Comparison of ENCODE assay signal across 9 mouse cellular contexts in genomic region chr2:165407700-165408301, GRCm38 (mm10). TPM values are rescaled to one million over a fixed set of nuclear protein-coding genes. Genes with fewer than 3 reads are reported as not detected.
DNase-seq lines count a peak whose midpoint lies in the region; ATAC-seq and TF ChIP-seq lines count a peak whose summit lies in the region.
"Had no signal": no experiment of that assay in that cellular context is flagged by ENCODE, and none has a peak within 500 bp of the region (broad histone marks: within the 10 kb centered on the region; RNA-seq: fewer than 3 reads in every experiment).

No protein-coding gene starts in this region.

- TF ChIP-seq POLR2A in brain, embryonic 14.5 days (IDR thresholded peaks at IDR 0.05; ENCODE audit: borderline replicate concordance, extremely low read depth, insufficient read depth, insufficient read length, poor library complexity, severe bottlenecking): no peak

- intact Hi-C loops in gastrocnemius, adult 2 months (cut with DNase I): loop anchor here (2.0 kb wide), 1 partner anchor 19 kb away; the partner anchor contains the start of gene Zfp334

- H3K9ac ChIP-seq in forebrain, postnatal 0 days: no peak overlapping the region
- H3K9ac ChIP-seq in forebrain, embryonic 13.5 days: no peak overlapping the region

- no peaks in the 10 kb centered on the region for H3K36me3 ChIP-seq in forebrain, postnatal 0 days (ENCODE audit: insufficient read depth)
- no peaks in the 10 kb centered on the region for H3K36me3 ChIP-seq in forebrain, embryonic 13.5 days (ENCODE audit: poor library complexity, severe bottlenecking)
- no peaks in the 10 kb centered on the region for H3K36me3 ChIP-seq in splenic B cell, adult 2 months (ENCODE audit: control insufficient read depth, insufficient read depth, low read length, poor library complexity, severe bottlenecking)

- DNase-seq in forebrain, postnatal 0 days: no peak
- DNase-seq in CD8-positive naive resting alpha-beta T cell, adult 2 months (ENCODE audit: low read depth in 2 of 2, low spot score in 2 of 2): peak; percentile 52 to 64
- peak; percentile 50 for DNase-seq in brain, embryonic 14.5 days (ENCODE audit: low read depth)
- peak; percentile 82 for DNase-seq in gastrocnemius, adult 2 months
- peak; percentile 79 to 81 for DNase-seq in layer of hippocampus, postnatal 10 days (ENCODE audit: low spot score in 2 of 2)
- DNase-seq in splenic B cell, adult 2 months (ENCODE audit: low read depth, low spot score): peak; percentile 53

- no peak overlapping the region for H3K27ac ChIP-seq in forebrain, postnatal 0 days (ENCODE audit: low read depth, low read length)
- no peak overlapping the region for H3K27ac ChIP-seq in forebrain, embryonic 13.5 days
- H3K27ac ChIP-seq in gastrocnemius, adult 2 months: no peak overlapping the region

- no peak for ATAC-seq in forebrain, postnatal 0 days
- ATAC-seq in forebrain, embryonic 13.5 days: no peak
- ATAC-seq in megakaryocyte-erythroid progenitor cell, adult 5-6 weeks (replicated peaks; ENCODE audit: low FRiP score, low TSS enrichment, poor library complexity, severe bottlenecking): peak; percentile 83

- no peaks in the 10 kb centered on the region for H3K4me1 ChIP-seq in forebrain, postnatal 0 days (ENCODE audit: insufficient read depth)
- H3K4me1 ChIP-seq in forebrain, embryonic 13.5 days: no peaks in the 10 kb centered on the region

- no peaks in the 10 kb centered on the region for H3K27me3 ChIP-seq in forebrain, postnatal 0 days (ENCODE audit: insufficient read depth, low read length)
- no peaks in the 10 kb centered on the region for H3K27me3 ChIP-seq in forebrain, embryonic 13.5 days
- no peaks in the 10 kb centered on the region for H3K27me3 ChIP-seq in splenic B cell, adult 2 months (ENCODE audit: control insufficient read depth, insufficient read depth, low read length, poor library complexity, severe bottlenecking)

- H3K4me2 ChIP-seq in forebrain, postnatal 0 days (ENCODE audit: low read depth): no peak overlapping the region
- no peak overlapping the region for H3K4me2 ChIP-seq in forebrain, embryonic 13.5 days

- H3K9me3 ChIP-seq in forebrain, postnatal 0 days (ENCODE audit: low read length): no peaks in the 10 kb centered on the region
- H3K9me3 ChIP-seq in forebrain, embryonic 13.5 days (replicated peaks): no peaks in the 10 kb centered on the region

- peak; percentile 61 for TF ChIP-seq CTCF in forebrain, postnatal 0 days (IDR thresholded peaks at IDR 0.05; ENCODE audit: low read depth)
- TF ChIP-seq CTCF in brain, embryonic 14.5 days (IDR thresholded peaks at IDR 0.05; ENCODE audit: borderline replicate concordance, extremely low read depth, insufficient read depth, insufficient read length): peak; percentile 83
- TF ChIP-seq CTCF in gastrocnemius, adult 2 months (IDR thresholded peaks at IDR 0.05): peak; percentile 91

- WGBS in forebrain, postnatal 0 days: 42% methylated on average over 10 of the region's 10 CpGs
- WGBS in forebrain, embryonic 13.5 days: 45% methylated on average over 10 of the region's 10 CpGs

- no peak overlapping the region for H3K4me3 ChIP-seq in forebrain, postnatal 0 days (ENCODE audit: low read depth, low read length)
- H3K4me3 ChIP-seq in forebrain, embryonic 13.5 days: no peak overlapping the region
- no peak overlapping the region for H3K4me3 ChIP-seq in gastrocnemius, adult 2 months

RNA-seq across cellular contexts. Expression of gene Ocstamp, which starts 7.6 kb away (rescaled TPM):
- not detected in 2 replicates for total RNA-seq in forebrain, postnatal 0 days (2014; rRNA removed)
- not detected in 2 replicates for polyA plus RNA-seq in forebrain, postnatal 0 days (2015; fragmentation: Nextera tagmentation; extraction: Ambion mirVana)
- polyA plus RNA-seq in forebrain, embryonic 13.5 days (2015; fragmentation: Nextera tagmentation; extraction: Ambion mirVana): not detected in 2 replicates
- not detected in 2 replicates for polyA plus RNA-seq in brain, embryonic 14.5 days (2012; rRNA removed)
- total RNA-seq in gastrocnemius, adult 2 months (2021): under 1 TPM in 1 of 2 experiments, not detected in 1; 0.11 TPM
- under 1 TPM in 1 of 2 experiments, not detected in 1; 0.09 TPM for total RNA-seq in layer of hippocampus, postnatal 10 days (2021)
- not detected in 2 replicates for total RNA-seq in megakaryocyte-erythroid progenitor cell, adult 5-6 weeks (2014; fragmentation: Nextera tagmentation)
- not detected in 2 replicates for total RNA-seq in megakaryocyte-erythroid progenitor cell, adult 5-6 weeks (2017)
- total RNA-seq: left cerebral cortex, postnatal 14 days had no signal

RNA-seq across cellular contexts. Expression of gene Zfp334, which starts 19.7 kb away (rescaled TPM):
- total RNA-seq in forebrain, postnatal 0 days (2014; rRNA removed): 16.7 and 22.4 TPM in 2 replicates
- 2.8 and 4.6 TPM in 2 replicates for polyA plus RNA-seq in forebrain, postnatal 0 days (2015; fragmentation: Nextera tagmentation; extraction: Ambion mirVana)
- 13.6 and 15.5 TPM in 2 replicates for polyA plus RNA-seq in forebrain, embryonic 13.5 days (2015; fragmentation: Nextera tagmentation; extraction: Ambion mirVana)
- polyA plus RNA-seq in brain, embryonic 14.5 days (2012; rRNA removed): 15.2 and 19.2 TPM in 2 replicates
- 1 to 10 TPM; 2.3 TPM for total RNA-seq in gastrocnemius, adult 2 months (2021)
- 10 to 100 TPM; 13.3 to 13.4 TPM for total RNA-seq in layer of hippocampus, postnatal 10 days (2021)
- total RNA-seq in megakaryocyte-erythroid progenitor cell, adult 5-6 weeks (2014; fragmentation: Nextera tagmentation): not detected in 2 replicates
- not detected in 2 replicates for total RNA-seq in megakaryocyte-erythroid progenitor cell, adult 5-6 weeks (2017)

RNA-seq across cellular contexts. Expression of gene Zfp663, which starts 39.3 kb away (rescaled TPM):
- 3.2 and 14.4 TPM in 2 replicates for total RNA-seq in forebrain, postnatal 0 days (2014; rRNA removed)
- 2.1 and 3.3 TPM in 2 replicates for polyA plus RNA-seq in forebrain, postnatal 0 days (2015; fragmentation: Nextera tagmentation; extraction: Ambion mirVana)
- 5.7 and 6.1 TPM in 2 replicates for polyA plus RNA-seq in forebrain, embryonic 13.5 days (2015; fragmentation: Nextera tagmentation; extraction: Ambion mirVana)
- 6.5 and 7.2 TPM in 2 replicates for polyA plus RNA-seq in brain, embryonic 14.5 days (2012; rRNA removed)
- total RNA-seq in gastrocnemius, adult 2 months (2021): not detected
- total RNA-seq in layer of hippocampus, postnatal 10 days (2021): under 1 TPM; 0.85 to 0.94 TPM
- total RNA-seq in megakaryocyte-erythroid progenitor cell, adult 5-6 weeks (2014; fragmentation: Nextera tagmentation): not detected in 2 replicates
- not detected in 2 replicates for total RNA-seq in megakaryocyte-erythroid progenitor cell, adult 5-6 weeks (2017)
